Mouse (Mus musculus) limb, embryonic 15.5 days (tissue): ENCODE results near the gene Dennd1a. TPM values are rescaled to one million over a fixed set of nuclear protein-coding genes. Genes with fewer than 3 reads are reported as not detected.

ENCODE experiments used
- ATAC-seq: fragments of 200-750 bp; cut with Nextera tagmentation; 2 replicates; pipeline ENCODE4 v1.8.0; 2017; ENCODE audit warnings: low read depth, moderate TSS enrichment; ENCODE audit not compliant: insufficient number of reproducible peaks, low FRiP score, low TSS enrichment
- H3K27ac ChIP-seq: fragments of 300-500 bp; sonication (generic); 2 replicates; pipeline ENCODE4 v1.5.1; 2015; ENCODE audit warnings: moderate library complexity, mild to moderate bottlenecking, inconsistent platforms
- H3K27me3 ChIP-seq: fragments of 300-500 bp; sonication (generic); 2 replicates; pipeline ENCODE4 v1.6.1; 2015; ENCODE audit warnings: inconsistent platforms
- H3K36me3 ChIP-seq: fragments of 300-500 bp; sonication (generic); 2 replicates; pipeline ENCODE4 v1.6.1; 2015; ENCODE audit warnings: inconsistent platforms
- H3K4me1 ChIP-seq: fragments of 300-500 bp; sonication (generic); 2 replicates; pipeline ENCODE4 v1.6.1; 2015; ENCODE audit warnings: inconsistent platforms
- H3K4me2 ChIP-seq: fragments of 300-500 bp; sonication (generic); 2 replicates; pipeline ENCODE4 v1.6.1; 2015; ENCODE audit warnings: mild to moderate bottlenecking, inconsistent platforms
- H3K4me3 ChIP-seq: fragments of 300-500 bp; sonication (generic); 2 replicates; pipeline ENCODE4 v1.5.1; 2015; ENCODE audit warnings: mild to moderate bottlenecking, inconsistent platforms
- H3K9ac ChIP-seq: fragments of 300-500 bp; sonication (generic); 2 replicates; pipeline ENCODE4 v1.6.1; 2015; ENCODE audit warnings: inconsistent platforms
- H3K9me3 ChIP-seq: fragments of 300-500 bp; sonication (generic); 2 replicates; pipeline ENCODE4 v1.6.1; 2016; ENCODE audit warnings: inconsistent platforms
- WGBS: fragments of 180-500 bp; shearing (Covaris S2); methylation state at CpG from one replicate; pipeline ENCODE4 v1.1.7; 2015; 5-methylcytosine and 5-hydroxymethylcytosine counted together
- polyA plus RNA-seq: library from polyadenylated mRNA; unstranded; fragments of >200 nt; fragmentation: Nextera tagmentation; extraction: Ambion mirVana; gene quantifications from 2 replicates; pipeline ENCODE4 v1.2.1, GENCODE M21; 2015

Gene Dennd1a
- polyA plus RNA-seq, 1 experiment from 2014 or later: 13.0 TPM

GRCm38 (mm10) chr2:37838202-37838984 lies 448.8 kb downstream of the Dennd1a start:
- Histone ChIP-seq H3K4me1 (peaks cover 14% of the 10 kb centered on the region), H3K27me3 (no peaks in the 10 kb centered on the region), H3K4me2 (no peak overlapping the region), H3K9ac (no peak overlapping the region), H3K36me3 (peaks cover 12% of the 10 kb centered on the region; the same call in 1 of the 2 replicates), H3K27ac (no peak overlapping the region), H3K4me3 (no peak overlapping the region), H3K9me3 (no peaks in the 10 kb centered on the region)
- ATAC-seq: no peak
- WGBS: 74% methylated on average over 7 of the region's 7 CpGs

GRCm38 (mm10) chr2:37837542-37837941 lies 449.6 kb downstream of the Dennd1a start:
- Histone ChIP-seq H3K27ac (no peak overlapping the region), H3K4me2 (no peak overlapping the region)
- no peak for ATAC-seq

GRCm38 (mm10) chr2:37836926-37837325 lies 450.3 kb downstream of the Dennd1a start:
- ATAC-seq: no peak
- Histone ChIP-seq H3K4me2 (no peak overlapping the region), H3K36me3 (peaks cover 12% of the 10 kb centered on the region; the same call in 1 of the 2 replicates), H3K9me3 (no peaks in the 10 kb centered on the region), H3K4me1 (peaks cover 2% of the 10 kb centered on the region; the same call in 1 of the 2 replicates), H3K27ac (no peak overlapping the region), H3K9ac (no peak overlapping the region), H3K4me3 (no peak overlapping the region), H3K27me3 (no peaks in the 10 kb centered on the region)
- 94% methylated on average over 3 of the region's 3 CpGs for WGBS

More at GRCm38 (mm10) chr2:37837542-37837941, 449.6 kb downstream of the Dennd1a start:
- Histone ChIP-seq H3K4me3 (no peak overlapping the region), H3K4me1 (peaks cover 8% of the 10 kb centered on the region), H3K9ac (no peak overlapping the region), H3K36me3 (peaks cover 12% of the 10 kb centered on the region; the same call in 1 of the 2 replicates), H3K27me3 (no peaks in the 10 kb centered on the region), H3K9me3 (no peaks in the 10 kb centered on the region)
- 95% methylated on average over 3 of the region's 3 CpGs for WGBS

GRCm38 (mm10) chr2:37832253-37832652 lies 454.9 kb downstream of the Dennd1a start:
- no peaks in the 10 kb centered on the region for H3K4me1 ChIP-seq
- H3K4me2 ChIP-seq: no peak overlapping the region
- WGBS: 44% methylated on average over 10 of the region's 10 CpGs
- H3K9me3 ChIP-seq: no peaks in the 10 kb centered on the region
- H3K27me3 ChIP-seq: no peaks in the 10 kb centered on the region
- ATAC-seq: no peak
- H3K4me3 ChIP-seq: no peak overlapping the region
- peaks cover 3% of the 10 kb centered on the region; the same call in 1 of the 2 replicates for H3K36me3 ChIP-seq
- H3K27ac ChIP-seq: no peak overlapping the region
- no peak overlapping the region for H3K9ac ChIP-seq

GRCm38 (mm10) chr2:37829758-37830275 lies 457.4 kb downstream of the Dennd1a start:
- H3K9me3 ChIP-seq: no peaks in the 10 kb centered on the region
- 61% methylated on average over 9 of the region's 9 CpGs for WGBS
- no peak overlapping the region for H3K9ac ChIP-seq
- H3K27me3 ChIP-seq: no peaks in the 10 kb centered on the region
- no peak overlapping the region for H3K4me3 ChIP-seq
- no peak overlapping the region for H3K4me2 ChIP-seq
- ATAC-seq: no peak
- no peaks in the 10 kb centered on the region for H3K4me1 ChIP-seq
- H3K36me3 ChIP-seq: 0 out of 2 replicates have a peak, but pooled peaks cover 2% of the 10 kb centered on the region
- no peak overlapping the region for H3K27ac ChIP-seq

- Histone ChIP-seq H3K4me1 (peaks cover 6% of the 10 kb centered on the region; the same call in 1 of the 2 replicates), H3K27ac (no peak overlapping the region), H3K36me3 (peaks cover 3% of the 10 kb centered on the region; the same call in 1 of the 2 replicates), H3K4me3 (no peak overlapping the region), H3K9me3 (no peaks in the 10 kb centered on the region), H3K4me2 (no peak overlapping the region), H3K9ac (no peak overlapping the region), H3K27me3 (no peaks in the 10 kb centered on the region)
- no peak for ATAC-seq
- 75% methylated on average over 2 of the region's 2 CpGs for WGBS
These were observed 463.4 kb downstream of the Dennd1a start for GRCm38 (mm10) chr2:37823826-37824225.

- 66% methylated on average over 5 of the region's 5 CpGs for WGBS
- Histone ChIP-seq H3K27ac (no peak overlapping the region), H3K9me3 (no peaks in the 10 kb centered on the region), H3K4me3 (no peak overlapping the region), H3K4me1 (peaks cover 6% of the 10 kb centered on the region; the same call in 1 of the 2 replicates), H3K36me3 (peaks cover 3% of the 10 kb centered on the region; the same call in 1 of the 2 replicates), H3K27me3 (no peaks in the 10 kb centered on the region), H3K9ac (no peak overlapping the region), H3K4me2 (no peak overlapping the region)
- no peak for ATAC-seq
These were observed 465.1 kb downstream of the Dennd1a start for GRCm38 (mm10) chr2:37822122-37822521.

GRCm38 (mm10) chr2:37819526-37820152 lies 467.6 kb downstream of the Dennd1a start:
- WGBS: 49% methylated on average over 4 of the region's 4 CpGs
- ATAC-seq: no peak
- H3K4me3 ChIP-seq: no peak overlapping the region

GRCm38 (mm10) chr2:37818761-37819525 lies 468.2 kb downstream of the Dennd1a start:
- no peak for ATAC-seq
- H3K4me1 ChIP-seq: peaks cover 6% of the 10 kb centered on the region; the same call in 1 of the 2 replicates

More at GRCm38 (mm10) chr2:37819526-37820152, 467.6 kb downstream of the Dennd1a start:
- Histone ChIP-seq H3K36me3 (no peaks in the 10 kb centered on the region; the same call in 1 of the 2 replicates), H3K27me3 (no peaks in the 10 kb centered on the region), H3K9ac (no peak overlapping the region), H3K4me2 (no peak overlapping the region), H3K9me3 (no peaks in the 10 kb centered on the region), H3K27ac (no peak overlapping the region), H3K4me1 (peaks cover 6% of the 10 kb centered on the region; the same call in 1 of the 2 replicates)

GRCm38 (mm10) chr2:37815676-37816075 lies 471.5 kb downstream of the Dennd1a start:
- H3K9ac ChIP-seq: no peak overlapping the region
- no peak overlapping the region for H3K4me3 ChIP-seq
- H3K4me1 ChIP-seq: peaks cover 9% of the 10 kb centered on the region; the same call in 1 of the 2 replicates
- H3K27me3 ChIP-seq: no peaks in the 10 kb centered on the region
- H3K36me3 ChIP-seq: peaks cover 15% of the 10 kb centered on the region
- H3K4me2 ChIP-seq: no peak overlapping the region
- H3K9me3 ChIP-seq: no peaks in the 10 kb centered on the region
- no peak overlapping the region for H3K27ac ChIP-seq
- no peak for ATAC-seq
- 16% methylated on average over 3 of the region's 3 CpGs for WGBS

More at GRCm38 (mm10) chr2:37818761-37819525, 468.2 kb downstream of the Dennd1a start:
- no peak overlapping the region for H3K4me2 ChIP-seq
- H3K9ac ChIP-seq: no peak overlapping the region
- no peaks in the 10 kb centered on the region for H3K27me3 ChIP-seq
- H3K9me3 ChIP-seq: no peaks in the 10 kb centered on the region
- 23% methylated on average over 5 of the region's 5 CpGs for WGBS
- H3K27ac ChIP-seq: no peak overlapping the region
- H3K36me3 ChIP-seq: no peaks in the 10 kb centered on the region; the same call in 1 of the 2 replicates
- H3K4me3 ChIP-seq: no peak overlapping the region

- WGBS: 82% methylated on average over 8 of the region's 8 CpGs
- no peak overlapping the region for H3K9ac ChIP-seq
- H3K9me3 ChIP-seq: no peaks in the 10 kb centered on the region
- no peak overlapping the region for H3K4me2 ChIP-seq
- peaks cover 20% of the 10 kb centered on the region for H3K36me3 ChIP-seq
- H3K4me3 ChIP-seq: no peak overlapping the region
- ATAC-seq: no peak
- H3K27me3 ChIP-seq: no peaks in the 10 kb centered on the region
- peaks cover 9% of the 10 kb centered on the region; the same call in 1 of the 2 replicates for H3K4me1 ChIP-seq
- H3K27ac ChIP-seq: no peak overlapping the region
These were observed 472.3 kb downstream of the Dennd1a start for GRCm38 (mm10) chr2:37814820-37815361.
